Mouse (Mus musculus): ENCODE measurements around the gene Kcnh3. TPM values are rescaled to one million over a fixed set of nuclear protein-coding genes. Genes with fewer than 3 reads are reported as not detected.

Kcnh3 gene
- polyA plus RNA-seq, 1 experiment from 2014 or later: 0.44 TPM

- Histone ChIP-seq H3K36me3 (ENCODE audit: control insufficient read depth, insufficient read depth, low read length) (no peaks in the 10 kb centered on the region), H3K9me3 (ENCODE audit: control insufficient read depth, low read length) (no peaks in the 10 kb centered on the region), H3K4me1 (ENCODE audit: control insufficient read depth, insufficient read depth, low read length) (0 out of 2 replicates have a peak, but pooled peaks cover 3% of the 10 kb centered on the region), H3K27ac (ENCODE audit: low read depth, low read length) (no peak overlapping the region), H3K9ac (ENCODE audit: low read length) (no peak overlapping the region), H3K4me2 (ENCODE audit: low read depth) (peak overlapping the region; percentile 27), H3K27me3 (ENCODE audit: control insufficient read depth, insufficient read depth, low read length) (no peaks in the 10 kb centered on the region), H3K4me3 (ENCODE audit: low read depth, low read length) (no peak overlapping the region)
- DNase-seq (ENCODE audit: low spot score): peak; percentile 73
- ATAC-seq (ENCODE audit: insufficient read depth, low FRiP score, low TSS enrichment): no peak; the same call in 1 of the 2 replicates
- 2% methylated on average over 9 of the region's 10 CpGs for WGBS
Measured at GRCm38 (mm10) chr15:99259730-99260252, 35.1 kb downstream of the Kcnh3 start.

- ATAC-seq (ENCODE audit: insufficient read depth, low FRiP score, low TSS enrichment) (no peak), DNase-seq (ENCODE audit: low spot score) (no peak)
- no peaks in the 10 kb centered on the region for H3K9me3 ChIP-seq (ENCODE audit: control insufficient read depth, low read length)
- no peak overlapping the region for H3K9ac ChIP-seq (ENCODE audit: low read length)
- no peaks in the 10 kb centered on the region for H3K27me3 ChIP-seq (ENCODE audit: control insufficient read depth, insufficient read depth, low read length)
- H3K4me2 ChIP-seq (ENCODE audit: low read depth): no peak overlapping the region
- H3K36me3 ChIP-seq (ENCODE audit: control insufficient read depth, insufficient read depth, low read length): no peaks in the 10 kb centered on the region
- 65% methylated on average over 10 of the region's 10 CpGs for WGBS
- H3K4me1 ChIP-seq (ENCODE audit: control insufficient read depth, insufficient read depth, low read length): 0 out of 2 replicates have a peak, but pooled peaks cover 3% of the 10 kb centered on the region
- H3K4me3 ChIP-seq (ENCODE audit: low read depth, low read length): no peak overlapping the region
- H3K27ac ChIP-seq (ENCODE audit: low read depth, low read length): no peak overlapping the region
Measured at GRCm38 (mm10) chr15:99262702-99263101, 38.0 kb downstream of the Kcnh3 start.

- WGBS: 69% methylated on average over 2 of the region's 2 CpGs
- no peak for ATAC-seq (ENCODE audit: insufficient read depth, low FRiP score, low TSS enrichment)
- Histone ChIP-seq H3K36me3 (ENCODE audit: control insufficient read depth, insufficient read depth, low read length) (no peaks in the 10 kb centered on the region), H3K9me3 (ENCODE audit: control insufficient read depth, low read length) (no peaks in the 10 kb centered on the region), H3K4me3 (ENCODE audit: low read depth, low read length) (no peak overlapping the region), H3K9ac (ENCODE audit: low read length) (no peak overlapping the region), H3K4me2 (ENCODE audit: low read depth) (no peak overlapping the region), H3K4me1 (ENCODE audit: control insufficient read depth, insufficient read depth, low read length) (0 out of 2 replicates have a peak, but pooled peaks cover 3% of the 10 kb centered on the region), H3K27me3 (ENCODE audit: control insufficient read depth, insufficient read depth, low read length) (no peaks in the 10 kb centered on the region), H3K27ac (ENCODE audit: low read depth, low read length) (no peak overlapping the region)
- no peak for DNase-seq (ENCODE audit: low spot score)
Measured at GRCm38 (mm10) chr15:99264363-99264762, 39.7 kb downstream of the Kcnh3 start.

- H3K4me3 ChIP-seq (ENCODE audit: low read depth, low read length): no peak overlapping the region
- no peak for ATAC-seq (ENCODE audit: insufficient read depth, low FRiP score, low TSS enrichment)
Measured at GRCm38 (mm10) chr15:99265679-99266078, 41.0 kb downstream of the Kcnh3 start.

GRCm38 (mm10) chr15:99276095-99276494 lies 51.4 kb downstream of the Kcnh3 start:
- H3K27me3 ChIP-seq (ENCODE audit: control insufficient read depth, insufficient read depth, low read length): no peaks in the 10 kb centered on the region
- WGBS: 90% methylated on average over 8 of the region's 8 CpGs
- H3K4me3 ChIP-seq (ENCODE audit: low read depth, low read length): no peak overlapping the region
- H3K36me3 ChIP-seq (ENCODE audit: control insufficient read depth, insufficient read depth, low read length): no peaks in the 10 kb centered on the region
- H3K4me1 ChIP-seq (ENCODE audit: control insufficient read depth, insufficient read depth, low read length): no peaks in the 10 kb centered on the region
- DNase-seq (ENCODE audit: low spot score): no peak
- no peak overlapping the region for H3K4me2 ChIP-seq (ENCODE audit: low read depth)
- H3K9me3 ChIP-seq (ENCODE audit: control insufficient read depth, low read length): no peaks in the 10 kb centered on the region
- ATAC-seq (ENCODE audit: insufficient read depth, low FRiP score, low TSS enrichment): no peak
- H3K27ac ChIP-seq (ENCODE audit: low read depth, low read length): no peak overlapping the region
- H3K9ac ChIP-seq (ENCODE audit: low read length): no peak overlapping the region

More at GRCm38 (mm10) chr15:99265679-99266078, 41.0 kb downstream of the Kcnh3 start:
- H3K27me3 ChIP-seq (ENCODE audit: control insufficient read depth, insufficient read depth, low read length): no peaks in the 10 kb centered on the region
- no peaks in the 10 kb centered on the region for H3K36me3 ChIP-seq (ENCODE audit: control insufficient read depth, insufficient read depth, low read length)
- DNase-seq (ENCODE audit: low spot score): peak; percentile 65
- WGBS: 28% methylated on average over 4 of the region's 4 CpGs
- no peaks in the 10 kb centered on the region for H3K4me1 ChIP-seq (ENCODE audit: control insufficient read depth, insufficient read depth, low read length)
- no peaks in the 10 kb centered on the region for H3K9me3 ChIP-seq (ENCODE audit: control insufficient read depth, low read length)
- H3K9ac ChIP-seq (ENCODE audit: low read length): no peak overlapping the region
- H3K27ac ChIP-seq (ENCODE audit: low read depth, low read length): no peak overlapping the region
- H3K4me2 ChIP-seq (ENCODE audit: low read depth): no peak overlapping the region

GRCm38 (mm10) chr15:99278271-99278670 lies 53.6 kb downstream of the Kcnh3 start:
- WGBS: 92% methylated on average over 7 of the region's 7 CpGs
- Histone ChIP-seq H3K27me3 (ENCODE audit: control insufficient read depth, insufficient read depth, low read length) (no peaks in the 10 kb centered on the region), H3K4me1 (ENCODE audit: control insufficient read depth, insufficient read depth, low read length) (no peaks in the 10 kb centered on the region), H3K36me3 (ENCODE audit: control insufficient read depth, insufficient read depth, low read length) (no peaks in the 10 kb centered on the region), H3K4me2 (ENCODE audit: low read depth) (no peak overlapping the region), H3K27ac (ENCODE audit: low read depth, low read length) (no peak overlapping the region), H3K9me3 (ENCODE audit: control insufficient read depth, low read length) (no peaks in the 10 kb centered on the region), H3K4me3 (ENCODE audit: low read depth, low read length) (no peak overlapping the region), H3K9ac (ENCODE audit: low read length) (no peak overlapping the region)
- DNase-seq (ENCODE audit: low spot score) (no peak), ATAC-seq (ENCODE audit: insufficient read depth, low FRiP score, low TSS enrichment) (no peak)

GRCm38 (mm10) chr15:99283456-99283855 lies 58.8 kb downstream of the Kcnh3 start:
- 65% methylated on average over 10 of the region's 10 CpGs for WGBS
- no peaks in the 10 kb centered on the region for H3K4me1 ChIP-seq (ENCODE audit: control insufficient read depth, insufficient read depth, low read length)
- no peak overlapping the region for H3K9ac ChIP-seq (ENCODE audit: low read length)
- H3K4me2 ChIP-seq (ENCODE audit: low read depth): no peak overlapping the region
- H3K36me3 ChIP-seq (ENCODE audit: control insufficient read depth, insufficient read depth, low read length): no peaks in the 10 kb centered on the region
- no peak overlapping the region for H3K27ac ChIP-seq (ENCODE audit: low read depth, low read length)
- no peak for ATAC-seq (ENCODE audit: insufficient read depth, low FRiP score, low TSS enrichment)
- H3K9me3 ChIP-seq (ENCODE audit: control insufficient read depth, low read length): no peaks in the 10 kb centered on the region
- no peak for DNase-seq (ENCODE audit: low spot score)
- no peak overlapping the region for H3K4me3 ChIP-seq (ENCODE audit: low read depth, low read length)
- no peaks in the 10 kb centered on the region for H3K27me3 ChIP-seq (ENCODE audit: control insufficient read depth, insufficient read depth, low read length)

- no peaks in the 10 kb centered on the region for H3K4me1 ChIP-seq (ENCODE audit: control insufficient read depth, insufficient read depth, low read length)
- H3K4me2 ChIP-seq (ENCODE audit: low read depth): no peak overlapping the region
- no peaks in the 10 kb centered on the region for H3K9me3 ChIP-seq (ENCODE audit: control insufficient read depth, low read length)
- no peak overlapping the region for H3K4me3 ChIP-seq (ENCODE audit: low read depth, low read length)
- no peaks in the 10 kb centered on the region for H3K36me3 ChIP-seq (ENCODE audit: control insufficient read depth, insufficient read depth, low read length)
- H3K9ac ChIP-seq (ENCODE audit: low read length): no peak overlapping the region
- no peak overlapping the region for H3K27ac ChIP-seq (ENCODE audit: low read depth, low read length)
- no peaks in the 10 kb centered on the region for H3K27me3 ChIP-seq (ENCODE audit: control insufficient read depth, insufficient read depth, low read length)
- 46% methylated on average over 14 of the region's 14 CpGs for WGBS
- DNase-seq (ENCODE audit: low spot score): peak; percentile 17
- no peak for ATAC-seq (ENCODE audit: insufficient read depth, low FRiP score, low TSS enrichment)
Measured at GRCm38 (mm10) chr15:99284527-99285188, 60.0 kb downstream of the Kcnh3 start.

- WGBS: 48% methylated on average over 8 of the region's 8 CpGs
Measured at GRCm38 (mm10) chr15:99285189-99285535, 60.5 kb downstream of the Kcnh3 start.

More at GRCm38 (mm10) chr15:99285189-99285535, 60.5 kb downstream of the Kcnh3 start:
- Histone ChIP-seq H3K36me3 (ENCODE audit: control insufficient read depth, insufficient read depth, low read length) (no peaks in the 10 kb centered on the region), H3K27me3 (ENCODE audit: control insufficient read depth, insufficient read depth, low read length) (no peaks in the 10 kb centered on the region), H3K9me3 (ENCODE audit: control insufficient read depth, low read length) (no peaks in the 10 kb centered on the region), H3K4me2 (ENCODE audit: low read depth) (no peak overlapping the region), H3K4me3 (ENCODE audit: low read depth, low read length) (no peak overlapping the region), H3K27ac (ENCODE audit: low read depth, low read length) (no peak overlapping the region), H3K9ac (ENCODE audit: low read length) (no peak overlapping the region), H3K4me1 (ENCODE audit: control insufficient read depth, insufficient read depth, low read length) (no peaks in the 10 kb centered on the region)
- DNase-seq (ENCODE audit: low spot score) (no peak), ATAC-seq (ENCODE audit: insufficient read depth, low FRiP score, low TSS enrichment) (no peak)
